Mouse (Mus musculus) small intestine, adult 2 months (tissue): ENCODE data around the gene Slc2a4.
A peak's percentile ranks its signal among the peaks of the same experiment; 100 is the strongest.

ENCODE experiments used
- CTCF ChIP-seq: fragments of 200-500 bp; IDR thresholded peaks from 2 replicates; pipeline ENCODE4 v1.5.1; 2012; ENCODE audit warnings: low read depth, mild to moderate bottlenecking, control low read depth, inconsistent platforms, low read length, moderate library complexity, mixed read lengths; ENCODE audit not compliant: insufficient replicate concordance, insufficient read length; ENCODE audit errors: extremely low read depth
- POLR2A ChIP-seq: fragments of 200-500 bp; IDR thresholded peaks from 2 replicates; pipeline ENCODE4 v1.6.1; 2012; ENCODE audit warnings: low read depth, mild to moderate bottlenecking, control low read depth, inconsistent platforms, low read length, moderate library complexity

- TF ChIP-seq CTCF (peak; percentile 32; the same call in 1 of the 2 replicates), POLR2A (peak; percentile 83)
Measured at GRCm38 (mm10) chr11:69995391-69995960, 47.5 kb upstream of the Slc2a4 start, which contains the start of gene Phf23.
